Mouse (Mus musculus): ENCODE data around the gene Pold3. TPM values are rescaled to one million over a fixed set of nuclear protein-coding genes. Genes with fewer than 3 reads are reported as not detected.
"Not testable (repeated sequence)": the region's sequence is repeated elsewhere in the genome, so short reads cannot be mapped to it uniquely, and the experiment has no call there.

Gene Pold3
- polyA plus RNA-seq, 1 experiment from 2014 or later, result 54.9 TPM

GRCm38 (mm10) chr7:100104677-100105076 lies 16.7 kb downstream of the Pold3 start:
- Histone ChIP-seq H3K9me3 (no peaks in the 10 kb centered on the region), H3K4me2 (replicated peaks) (no peak overlapping the region), H3K27me3 (no peaks in the 10 kb centered on the region), H3K36me3 (peaks cover 66% of the 10 kb centered on the region), H3K4me1 (no peaks in the 10 kb centered on the region), H3K9ac (replicated peaks) (no peak overlapping the region), H3K4me3 (no peak overlapping the region), H3K27ac (replicated peaks) (no peak overlapping the region)
- 93% methylated on average over 4 of the region's 4 CpGs for WGBS
- no peak for ATAC-seq (replicated peaks)

- no peaks in the 10 kb centered on the region for H3K9me3 ChIP-seq
- no peak overlapping the region for H3K4me2 ChIP-seq (replicated peaks)
- H3K27ac ChIP-seq (replicated peaks), result no peak overlapping the region
- ATAC-seq (replicated peaks), result no peak
- H3K9ac ChIP-seq (replicated peaks), result no peak overlapping the region
- 91% methylated on average over 5 of the region's 5 CpGs for WGBS
- no peak overlapping the region for H3K4me3 ChIP-seq
- H3K4me1 ChIP-seq, result no peaks in the 10 kb centered on the region
- peaks cover 71% of the 10 kb centered on the region for H3K36me3 ChIP-seq
- H3K27me3 ChIP-seq, result no peaks in the 10 kb centered on the region
Observed at GRCm38 (mm10) chr7:100100031-100100595, 21.3 kb downstream of the Pold3 start.

- H3K4me1 ChIP-seq, result no peaks in the 10 kb centered on the region
- H3K27ac ChIP-seq (replicated peaks), result no peak overlapping the region
- no peak overlapping the region for H3K4me2 ChIP-seq (replicated peaks)
- H3K9ac ChIP-seq (replicated peaks), result no peak overlapping the region
- no peak for ATAC-seq (replicated peaks)
- peaks cover 64% of the 10 kb centered on the region for H3K36me3 ChIP-seq
- H3K27me3 ChIP-seq, result no peaks in the 10 kb centered on the region
- 78% methylated on average over 5 of the region's 5 CpGs for WGBS
- no peaks in the 10 kb centered on the region; the same call in 1 of the 2 replicates for H3K9me3 ChIP-seq
- no peak overlapping the region for H3K4me3 ChIP-seq
Observed at GRCm38 (mm10) chr7:100086891-100087290, 34.5 kb downstream of the Pold3 start.

DNA sequence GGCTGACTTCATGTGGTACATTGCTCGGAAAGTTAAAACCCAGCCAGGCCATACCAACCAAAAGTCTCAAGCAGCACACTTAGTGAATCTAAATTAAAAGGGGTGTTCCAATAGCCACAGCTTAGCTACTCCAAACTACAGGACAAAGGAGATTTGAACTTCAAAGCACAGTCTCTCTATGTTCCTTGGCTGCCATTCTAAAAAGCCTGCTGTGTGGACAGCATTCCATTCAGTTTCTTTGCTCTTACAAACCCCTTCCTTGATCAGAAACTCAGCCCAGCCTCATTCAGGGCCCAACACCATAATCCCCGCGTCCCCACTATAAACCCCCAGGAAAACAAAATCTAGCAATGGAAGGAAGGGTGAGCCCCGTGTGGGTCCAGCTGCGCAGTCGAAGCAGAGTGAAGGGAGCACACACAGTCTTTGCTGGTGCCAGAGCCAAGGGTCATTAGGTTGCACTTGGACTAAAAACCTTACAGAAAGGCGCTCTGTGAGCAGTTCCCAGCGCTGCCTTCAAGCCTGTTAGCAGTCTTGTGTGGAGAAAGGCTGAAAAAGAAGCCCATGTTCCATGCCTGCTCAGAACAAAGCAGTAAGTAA lies 35.1 kb downstream of the Pold3 start:
- no peak for ATAC-seq (replicated peaks)

GRCm38 (mm10) chr7:100083812-100084211 lies 37.6 kb downstream of the Pold3 start:
- no peaks in the 10 kb centered on the region for H3K27me3 ChIP-seq
- no peaks in the 10 kb centered on the region for H3K4me1 ChIP-seq
- no peak overlapping the region for H3K4me3 ChIP-seq
- no peak for ATAC-seq (replicated peaks)
- no peaks in the 10 kb centered on the region; the same call in 1 of the 2 replicates for H3K9me3 ChIP-seq
- 88% methylated on average over 6 of the region's 6 CpGs for whole genome bisulfite sequencing
- H3K4me2 ChIP-seq (replicated peaks), result no peak overlapping the region
- H3K9ac ChIP-seq (replicated peaks), result no peak overlapping the region
- H3K27ac ChIP-seq (replicated peaks), result no peak overlapping the region
- H3K36me3 ChIP-seq, result peaks cover 42% of the 10 kb centered on the region

More for the DNA sequence above, 35.1 kb downstream of the Pold3 start:
- no peak overlapping the region for H3K27ac ChIP-seq (replicated peaks)
- 28% methylated on average over 8 of the region's 8 CpGs for WGBS
- no peaks in the 10 kb centered on the region; the same call in 1 of the 2 replicates for H3K9me3 ChIP-seq
- no peak overlapping the region for H3K9ac ChIP-seq (replicated peaks)
- no peaks in the 10 kb centered on the region for H3K27me3 ChIP-seq
- H3K4me3 ChIP-seq, result no peak overlapping the region
- peaks cover 59% of the 10 kb centered on the region for H3K36me3 ChIP-seq
- no peak overlapping the region for H3K4me2 ChIP-seq (replicated peaks)
- H3K4me1 ChIP-seq, result no peaks in the 10 kb centered on the region

GRCm38 (mm10) chr7:100082836-100083235 lies 38.5 kb downstream of the Pold3 start:
- Histone ChIP-seq H3K27ac (replicated peaks) (no peak overlapping the region), H3K4me2 (replicated peaks) (no peak overlapping the region), H3K36me3 (peaks cover 42% of the 10 kb centered on the region), H3K4me3 (no peak overlapping the region), H3K27me3 (no peaks in the 10 kb centered on the region), H3K9me3 (no peaks in the 10 kb centered on the region), H3K4me1 (no peaks in the 10 kb centered on the region), H3K9ac (replicated peaks) (no peak overlapping the region)
- 95% methylated on average over 6 of the region's 6 CpGs for WGBS
- ATAC-seq (replicated peaks), result no peak

GRCm38 (mm10) chr7:100080087-100080781 lies 41.1 kb downstream of the Pold3 start:
- Histone ChIP-seq H3K27me3 (no peaks in the 10 kb centered on the region), H3K9ac (replicated peaks) (no peak overlapping the region), H3K4me2 (replicated peaks) (no peak overlapping the region), H3K9me3 (no peaks in the 10 kb centered on the region), H3K36me3 (peaks cover 28% of the 10 kb centered on the region), H3K4me3 (no peak overlapping the region), H3K27ac (replicated peaks) (no peak overlapping the region), H3K4me1 (no peaks in the 10 kb centered on the region)
- ATAC-seq (replicated peaks), result no peak
- 58% methylated on average over 12 of the region's 12 CpGs for WGBS

GRCm38 (mm10) chr7:100077071-100077470 lies 44.3 kb downstream of the Pold3 start:
- H3K27ac ChIP-seq (replicated peaks), result no peak overlapping the region
- no peaks in the 10 kb centered on the region for H3K4me1 ChIP-seq
- no peaks in the 10 kb centered on the region for H3K27me3 ChIP-seq
- no peak overlapping the region for H3K9ac ChIP-seq (replicated peaks)
- no peak overlapping the region for H3K4me2 ChIP-seq (replicated peaks)
- WGBS, result 92% methylated on average over 4 of the region's 4 CpGs
- no peak for ATAC-seq (replicated peaks)
- H3K4me3 ChIP-seq, result no peak overlapping the region
- H3K9me3 ChIP-seq, result no peaks in the 10 kb centered on the region
- peaks cover 7% of the 10 kb centered on the region; the same call in 1 of the 2 replicates for H3K36me3 ChIP-seq

DNA sequence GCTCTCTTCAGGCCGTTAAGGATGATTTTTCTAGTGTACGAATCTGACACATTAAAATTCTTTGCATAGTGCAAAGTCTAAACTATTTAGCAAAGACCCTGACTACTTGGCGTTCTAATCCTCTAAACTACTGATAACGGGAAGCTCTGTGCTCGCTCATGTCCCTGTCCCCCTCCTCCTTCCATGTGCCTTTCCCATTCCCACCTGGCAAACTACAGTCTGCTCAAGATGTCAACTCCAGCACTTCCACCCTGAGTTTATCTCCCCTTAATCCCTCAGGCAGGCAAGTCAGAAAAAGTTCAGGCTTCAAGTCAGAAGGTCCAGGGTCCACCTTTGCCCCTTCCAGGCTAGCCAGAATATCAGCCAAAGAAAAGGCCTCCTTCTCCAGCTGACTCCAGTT lies 45.1 kb downstream of the Pold3 start:
- Histone ChIP-seq H3K36me3 (peaks cover 7% of the 10 kb centered on the region; the same call in 1 of the 2 replicates), H3K4me1 (no peaks in the 10 kb centered on the region), H3K4me3 (no peak overlapping the region), H3K4me2 (replicated peaks) (no peak overlapping the region), H3K9ac (replicated peaks) (no peak overlapping the region), H3K27ac (replicated peaks) (no peak overlapping the region), H3K9me3 (no peaks in the 10 kb centered on the region), H3K27me3 (no peaks in the 10 kb centered on the region)
- 89% methylated on average over 5 of the region's 5 CpGs for WGBS
- ATAC-seq (replicated peaks), result no peak

DNA sequence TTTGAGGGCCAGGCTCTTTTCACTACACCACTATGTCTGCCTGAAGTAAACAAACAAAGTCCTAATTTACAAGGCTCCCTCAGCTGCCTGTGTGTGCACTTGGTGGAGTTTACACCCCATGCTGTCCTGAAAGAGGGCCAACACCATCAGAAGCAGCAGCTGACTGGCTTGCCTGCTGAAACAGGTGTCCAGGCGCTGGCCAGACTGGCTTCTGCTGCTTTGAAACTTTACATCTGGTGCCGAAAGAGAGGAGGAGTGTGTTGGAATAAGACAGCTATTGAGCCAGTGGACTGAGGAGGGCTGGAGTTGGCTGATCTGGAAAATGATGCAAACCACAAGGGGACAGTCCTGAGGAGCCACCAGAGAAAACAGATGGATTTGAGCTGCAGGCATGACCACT lies 47.4 kb downstream of the Pold3 start:
- Histone ChIP-seq H3K4me1 (no peaks in the 10 kb centered on the region), H3K27me3 (no peaks in the 10 kb centered on the region), H3K9me3 (no peaks in the 10 kb centered on the region), H3K4me3 (no peak overlapping the region), H3K4me2 (replicated peaks) (no peak overlapping the region), H3K36me3 (peaks cover 4% of the 10 kb centered on the region; the same call in 1 of the 2 replicates), H3K9ac (replicated peaks) (no peak overlapping the region), H3K27ac (replicated peaks) (no peak overlapping the region)
- 83% methylated on average over 2 of the region's 2 CpGs for WGBS
- no peak for ATAC-seq (replicated peaks)

- not testable (repeated sequence) for ATAC-seq (replicated peaks); H3K4me2 ChIP-seq (replicated peaks); H3K4me3 ChIP-seq; H3K36me3 ChIP-seq; H3K4me1 ChIP-seq; H3K27me3 ChIP-seq; H3K27ac ChIP-seq (replicated peaks); H3K9ac ChIP-seq (replicated peaks); H3K9me3 ChIP-seq
- WGBS, result 82% methylated on average over 2 of the region's 2 CpGs
Observed at GRCm38 (mm10) chr7:100052991-100053390, 68.4 kb downstream of the Pold3 start.

DNA sequence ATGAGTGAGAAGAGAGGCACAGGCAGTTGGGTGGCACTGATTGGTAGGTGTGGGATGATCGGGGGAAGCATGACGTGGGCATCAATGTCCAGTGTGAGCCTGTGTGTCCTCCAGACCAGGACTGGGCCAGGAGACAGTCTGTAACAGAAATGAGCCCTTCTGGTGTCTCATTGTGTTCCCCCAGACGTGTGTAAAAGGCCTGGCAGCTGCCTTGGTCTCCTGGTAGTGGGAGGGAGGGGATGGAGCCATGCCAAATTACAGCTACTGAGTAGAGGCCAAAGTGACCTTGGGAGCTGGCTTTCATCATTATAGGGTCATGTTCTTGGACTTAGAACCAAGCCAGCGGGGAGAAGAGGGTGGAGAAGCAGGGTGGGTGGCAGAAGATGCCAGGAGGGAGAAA lies 69.5 kb downstream of the Pold3 start:
- no peak overlapping the region for H3K4me3 ChIP-seq
- no peak for ATAC-seq (replicated peaks)
- no peaks in the 10 kb centered on the region for H3K4me1 ChIP-seq
- 65% methylated on average over 4 of the region's 4 CpGs for WGBS
- H3K27me3 ChIP-seq, result no peaks in the 10 kb centered on the region
- H3K9me3 ChIP-seq, result no peaks in the 10 kb centered on the region
- no peak overlapping the region for H3K27ac ChIP-seq (replicated peaks)
- H3K36me3 ChIP-seq, result no peaks in the 10 kb centered on the region
- no peak overlapping the region for H3K4me2 ChIP-seq (replicated peaks)
- H3K9ac ChIP-seq (replicated peaks), result no peak overlapping the region

Data from forebrain, embryonic 15.5 days (tissue).